Mouse (Mus musculus): ENCODE measurements around the gene Aimp2.

The Aimp2 gene

DNA sequence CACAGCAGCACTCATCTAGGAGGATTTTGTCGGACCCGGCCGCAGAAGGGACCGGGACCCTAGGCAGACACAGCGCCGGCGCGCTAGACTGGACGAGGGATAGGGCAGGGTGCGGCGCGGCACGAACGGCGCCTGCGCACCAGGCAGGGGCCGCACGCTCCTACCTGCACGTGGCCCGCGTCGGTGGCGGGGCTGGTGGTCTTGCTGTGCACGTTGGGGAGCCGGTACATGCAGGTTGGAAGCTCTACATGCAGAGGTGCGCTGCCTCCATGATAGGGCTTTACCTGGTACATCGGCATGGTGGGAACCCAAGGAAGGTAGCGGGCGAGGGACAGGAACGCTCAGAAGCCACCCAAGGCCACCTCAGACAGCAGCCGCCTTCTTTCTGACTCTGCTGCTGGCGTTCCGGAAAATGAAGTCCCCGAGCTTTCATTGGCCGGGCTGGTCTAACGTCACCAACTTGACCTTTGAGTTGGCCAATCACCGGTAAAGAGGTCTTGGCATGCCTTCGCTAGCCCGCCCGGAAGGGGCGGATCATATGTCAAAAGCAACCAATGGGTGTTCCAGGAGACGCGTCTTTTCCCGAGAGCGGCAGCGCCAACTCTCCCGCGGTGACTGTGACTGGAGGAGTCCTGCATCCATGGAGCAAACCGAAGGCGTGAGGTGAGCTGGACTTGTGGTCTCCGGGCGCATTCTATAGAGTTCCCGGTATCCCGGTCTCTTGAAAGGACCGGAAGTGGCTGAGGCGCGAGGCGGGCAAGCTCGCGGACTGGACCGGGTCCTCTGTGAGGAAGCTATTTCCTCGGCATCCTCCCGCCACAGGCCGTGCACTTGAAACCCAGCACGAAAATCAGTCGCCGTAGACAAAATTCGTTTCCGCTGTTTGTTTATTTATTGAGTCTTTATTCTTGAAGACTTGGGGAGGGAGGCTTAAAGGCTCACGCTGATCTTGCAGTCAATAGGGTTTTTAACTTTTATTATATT, at the start of gene Aimp2, which contains the start of gene Pms2:
Gene Aimp2, minus strand, starts transcription at position 431 of the 984 bp plus-strand sequence.
Gene Pms2, plus strand, starts transcription at position 548 of the 984 bp plus-strand sequence.
- peak; percentile 98 for DNase-seq (ENCODE audit: low spot score in 2 of 2)

DNA sequence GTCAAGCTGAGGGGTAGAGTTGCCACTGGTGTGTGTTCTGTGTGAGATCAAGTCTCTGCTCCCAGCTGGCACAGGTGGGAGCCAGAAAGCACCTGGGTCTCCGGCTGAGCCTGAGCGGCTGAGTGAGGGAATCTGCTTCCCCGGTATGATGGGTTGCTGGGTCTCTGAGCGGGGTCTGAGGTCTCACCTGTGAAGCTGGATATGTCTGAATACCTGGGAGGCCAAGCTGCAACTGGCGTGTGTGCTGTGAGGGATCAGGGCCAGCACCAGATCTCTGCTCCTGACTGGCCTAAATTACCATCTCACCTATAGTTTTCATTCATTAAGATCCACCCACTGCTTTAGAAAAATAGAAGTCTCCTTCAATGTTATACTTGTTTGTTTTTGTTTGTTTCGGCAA, 47.5 kb upstream of the Aimp2 start:
- DNase-seq (ENCODE audit: low spot score in 2 of 2): no peak

DNA sequence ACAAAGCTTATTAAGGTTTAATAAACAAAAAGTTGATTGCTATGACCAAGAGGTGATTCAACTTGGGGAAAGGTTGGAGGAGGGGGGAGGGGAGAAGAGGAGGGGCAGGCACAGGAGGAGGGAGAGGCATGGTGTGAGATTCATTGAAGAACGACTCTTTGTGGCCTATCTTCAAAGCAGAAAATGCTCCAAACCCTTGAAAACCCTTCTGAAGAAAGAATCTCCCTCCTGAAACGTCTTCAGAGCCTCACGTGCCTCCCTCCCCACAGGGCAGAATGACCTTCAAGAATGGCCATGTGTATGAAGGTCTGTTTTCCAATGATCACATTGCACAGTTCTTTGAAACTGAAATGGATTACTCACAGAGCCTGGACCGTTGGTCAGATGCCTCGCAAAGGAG, 40.4 kb upstream of the Aimp2 start:
- DNase-seq (ENCODE audit: low spot score in 2 of 2): no peak

- DNase-seq (ENCODE audit: low spot score in 2 of 2): no peak
These were observed 38.7 kb upstream of the Aimp2 start for GRCm38 (mm10) chr5:143948361-143948760.

DNA sequence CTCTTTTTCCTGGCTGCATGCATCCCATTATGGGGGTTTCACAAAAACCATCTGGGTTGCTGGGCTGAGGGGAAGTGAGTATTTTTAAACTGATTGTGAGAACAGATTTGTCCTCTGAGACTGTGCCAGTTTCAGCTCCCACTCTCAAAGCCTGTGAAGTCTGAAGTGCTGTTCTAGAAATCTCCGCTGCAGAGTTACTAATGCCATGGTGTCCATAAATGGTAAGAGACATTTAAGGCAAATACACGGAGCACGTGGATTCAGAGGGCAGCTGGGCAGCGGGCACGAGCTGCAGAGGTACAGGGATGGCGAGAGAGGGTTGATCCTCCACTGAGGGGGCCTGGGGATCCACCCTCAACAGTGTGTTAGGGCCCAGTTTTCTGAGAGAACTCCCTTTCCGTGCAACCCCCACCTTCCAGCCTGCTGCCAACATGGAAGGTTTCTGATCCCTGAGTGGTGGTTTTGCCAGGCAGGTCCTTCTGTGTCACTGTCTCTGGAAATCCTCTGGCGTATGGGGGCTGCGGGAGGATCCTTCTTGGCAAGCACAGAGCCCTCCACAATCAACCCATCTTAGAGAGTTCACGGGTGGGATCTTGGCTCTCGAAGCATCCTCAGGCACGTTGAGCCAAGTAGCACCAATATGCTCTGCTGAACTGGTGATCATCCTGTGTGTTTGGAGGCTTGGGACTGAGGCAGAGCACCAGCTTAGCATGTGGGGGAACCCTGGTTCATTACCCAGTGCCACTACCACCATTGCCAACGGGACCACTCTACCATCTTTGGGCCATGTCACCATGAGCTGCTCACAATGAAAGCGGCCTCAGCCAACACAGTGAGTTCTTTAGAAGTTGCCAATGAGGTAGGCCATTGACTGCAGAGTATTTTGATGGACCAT, 33.8 kb upstream of the Aimp2 start:
- no peak for DNase-seq (ENCODE audit: low spot score in 2 of 2)

DNA sequence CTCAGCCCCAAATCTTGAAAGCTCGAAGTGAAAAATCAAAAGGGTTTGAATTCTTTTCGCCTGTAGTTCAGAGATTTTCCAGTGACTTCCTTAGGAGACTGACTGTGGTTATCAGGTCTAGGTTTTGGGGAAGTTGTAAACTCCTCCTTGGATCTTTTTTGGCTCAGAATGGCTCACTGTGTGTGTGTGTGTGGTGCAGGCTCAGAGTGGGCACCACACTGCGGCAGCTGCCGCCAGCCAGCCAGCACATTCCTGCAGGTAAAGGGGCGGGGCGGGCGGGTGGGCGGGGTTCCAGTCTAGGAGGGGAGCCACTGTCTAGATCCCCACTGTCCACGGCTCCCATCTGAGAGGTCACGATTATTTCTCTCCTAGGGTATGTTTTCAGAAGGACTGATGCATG, 31.9 kb upstream of the Aimp2 start:
- no peak for DNase-seq (ENCODE audit: low spot score in 2 of 2)

DNA sequence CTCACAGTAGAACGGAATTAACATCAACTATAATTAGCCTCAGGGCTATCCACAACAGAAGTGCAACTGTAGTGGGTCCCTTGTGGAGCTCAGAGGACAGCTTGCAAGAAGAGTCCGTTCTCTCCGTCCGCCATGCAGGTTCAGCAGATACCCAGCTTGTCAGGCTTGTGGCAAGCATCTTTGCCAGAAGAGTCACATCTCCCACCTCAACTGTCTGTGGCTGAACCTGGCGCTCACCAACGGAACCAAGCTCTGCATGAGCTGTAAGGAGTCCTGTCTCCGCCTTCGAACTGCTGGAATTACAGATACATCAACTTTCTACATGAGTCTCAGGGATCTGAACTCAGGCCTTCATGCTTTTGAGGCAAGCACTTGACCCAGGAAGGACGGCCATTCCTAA, 26.5 kb upstream of the Aimp2 start:
- DNase-seq (ENCODE audit: low spot score in 2 of 2): no peak

DNA sequence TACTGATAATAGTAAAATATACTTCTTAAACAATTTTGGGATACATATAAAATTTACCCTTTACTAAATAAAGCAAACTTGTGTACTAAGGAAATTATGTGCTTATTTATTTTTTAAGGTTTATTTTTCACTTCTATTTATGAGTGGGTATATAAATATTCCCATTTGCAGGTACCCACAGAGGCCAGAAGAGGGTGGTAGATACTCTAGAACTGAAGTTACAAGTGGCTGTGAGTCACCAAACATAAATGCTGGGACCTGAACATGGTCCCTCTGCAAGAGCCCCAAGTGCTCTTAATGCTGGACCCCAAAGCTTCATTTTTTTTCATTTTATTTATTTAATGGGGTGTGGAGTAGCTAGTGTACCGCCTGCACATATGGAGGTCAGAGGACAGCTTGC, 24.2 kb upstream of the Aimp2 start:
- DNase-seq (ENCODE audit: low spot score in 2 of 2): no peak

GRCm38 (mm10) chr5:143933414-143933813, 23.8 kb upstream of the Aimp2 start:
- DNase-seq (ENCODE audit: low spot score in 2 of 2): no peak

GRCm38 (mm10) chr5:143932831-143933230, 23.2 kb upstream of the Aimp2 start, which contains the start of gene Rsph10b:
Gene Rsph10b (plus strand): TSS chr5:143933035.
- no peak for DNase-seq (ENCODE audit: low spot score in 2 of 2)

GRCm38 (mm10) chr5:143931863-143932580, 22.4 kb upstream of the Aimp2 start:
- DNase-seq (ENCODE audit: low spot score in 2 of 2): no peak

DNA sequence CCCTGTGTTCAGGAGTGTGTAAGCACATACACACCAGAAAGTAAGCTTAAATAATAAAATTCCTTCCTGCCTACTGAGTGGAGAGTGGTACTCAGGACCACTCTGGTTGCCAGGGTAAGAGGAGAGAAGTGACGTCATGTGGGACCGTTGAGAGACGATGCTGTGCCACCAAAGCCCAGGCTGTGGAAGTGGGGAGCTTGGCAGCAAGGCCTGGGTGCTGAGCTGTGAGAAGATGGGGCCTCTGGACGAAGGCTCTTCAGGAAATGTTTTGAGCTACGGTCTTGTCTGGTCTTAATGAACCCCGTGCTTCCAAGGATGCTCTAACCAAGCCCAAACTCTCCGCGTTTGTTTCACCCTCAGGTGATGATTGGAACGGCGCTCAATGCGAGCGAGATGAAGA, 21.0 kb upstream of the Aimp2 start:
- DNase-seq (ENCODE audit: low spot score in 2 of 2): no peak

GRCm38 (mm10) chr5:143929291-143929690, 19.6 kb upstream of the Aimp2 start:
- no peak for DNase-seq (ENCODE audit: low spot score in 2 of 2)

- DNase-seq (ENCODE audit: low spot score in 2 of 2): no peak
These were observed 18.2 kb upstream of the Aimp2 start, which contains the start of gene Gm42421 for GRCm38 (mm10) chr5:143927875-143928274. Gene Gm42421 (plus strand): TSS chr5:143928175.

- DNase-seq (ENCODE audit: low spot score in 2 of 2): no peak
These were observed 15.3 kb upstream of the Aimp2 start for GRCm38 (mm10) chr5:143924781-143925452.

- DNase-seq (ENCODE audit: low spot score in 2 of 2): no peak
These were observed 8.5 kb upstream of the Aimp2 start for GRCm38 (mm10) chr5:143918120-143918519.

- DNase-seq (ENCODE audit: low spot score in 2 of 2): peak in 1 of 2 experiments; percentile 37
These were observed 7.8 kb upstream of the Aimp2 start for GRCm38 (mm10) chr5:143917418-143917817.

DNA sequence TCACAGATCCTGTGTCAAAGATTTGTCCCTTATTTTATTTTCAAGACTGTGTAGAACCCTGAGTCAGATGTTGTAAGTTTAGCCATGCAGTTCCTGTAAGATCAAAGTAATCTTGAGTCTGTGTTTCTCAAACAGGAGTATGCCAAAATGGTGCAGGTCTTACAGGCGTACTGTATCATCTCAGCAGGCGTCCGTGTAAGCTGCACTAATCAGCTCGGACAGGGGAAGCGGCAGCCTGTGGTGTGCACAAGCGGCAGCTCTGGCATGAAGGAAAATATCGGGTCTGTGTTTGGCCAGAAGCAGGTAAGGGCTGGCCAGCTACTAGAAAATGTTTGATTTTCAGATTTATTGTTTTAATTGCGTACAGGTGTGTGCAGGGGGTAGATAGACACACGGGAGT, 6.6 kb upstream of the Aimp2 start:
- no peak for DNase-seq (ENCODE audit: low spot score in 2 of 2)

- no peak for DNase-seq (ENCODE audit: low spot score in 2 of 2)
These were observed 721 bp downstream of the Aimp2 start for GRCm38 (mm10) chr5:143908926-143909325.

- DNase-seq (ENCODE audit: low spot score in 2 of 2): no peak
These were observed 3.2 kb downstream of the Aimp2 start for GRCm38 (mm10) chr5:143906429-143906828.

DNA sequence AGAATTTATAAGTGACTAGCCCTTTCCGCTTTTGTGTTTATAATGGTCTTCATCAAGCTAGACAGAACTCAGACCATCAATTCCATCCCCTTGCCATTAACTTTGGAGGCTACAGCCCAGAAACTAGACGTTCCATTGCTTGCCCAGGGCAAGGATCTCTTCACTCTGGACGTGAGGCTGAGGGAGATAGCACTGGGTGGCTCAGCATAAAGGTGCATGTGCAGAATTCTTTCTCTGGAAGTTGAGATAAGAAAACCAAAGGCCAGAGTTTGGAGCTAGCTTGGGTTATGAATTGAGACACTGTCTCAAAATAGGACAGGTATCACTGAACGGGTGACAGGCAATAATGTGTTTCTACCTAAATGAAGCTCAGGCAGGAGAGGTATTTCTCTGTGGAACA, 5.8 kb downstream of the Aimp2 start:
- no peak for DNase-seq (ENCODE audit: low spot score in 2 of 2)
